Mouse (Mus musculus) 3134 (cell line): Measurements from ENCODE around the gene Rdh12.

ENCODE experiments used
- DNase-seq: peaks from one replicate; pipeline ENCODE4 v3.0.0-alpha.2; 2011; ENCODE audit warnings: low spot score; ENCODE audit not compliant: insufficient read length; ENCODE audit errors: extremely low read depth

The Rdh12 gene

DNA sequence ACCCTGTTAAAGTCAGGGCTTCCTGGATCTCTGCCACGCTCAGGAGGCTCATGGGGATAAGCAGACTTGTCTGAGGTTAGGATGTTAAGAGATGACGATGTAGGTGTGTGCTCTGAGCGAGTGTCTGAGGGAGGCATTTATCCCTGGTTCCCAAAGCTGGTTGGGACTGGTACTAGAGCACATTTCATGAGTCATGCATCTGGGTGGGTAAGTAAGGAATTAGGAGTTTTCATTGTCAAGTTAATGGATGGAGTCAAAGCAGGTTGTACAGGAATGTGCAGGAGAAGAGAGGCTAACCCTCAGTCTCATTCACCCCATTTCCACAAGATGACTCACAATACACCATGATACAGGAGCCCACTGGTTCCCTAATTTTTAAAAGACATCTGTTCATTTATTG is 39.4 kb downstream of the Rdh12 start:
- no peak for DNase-seq

DNA sequence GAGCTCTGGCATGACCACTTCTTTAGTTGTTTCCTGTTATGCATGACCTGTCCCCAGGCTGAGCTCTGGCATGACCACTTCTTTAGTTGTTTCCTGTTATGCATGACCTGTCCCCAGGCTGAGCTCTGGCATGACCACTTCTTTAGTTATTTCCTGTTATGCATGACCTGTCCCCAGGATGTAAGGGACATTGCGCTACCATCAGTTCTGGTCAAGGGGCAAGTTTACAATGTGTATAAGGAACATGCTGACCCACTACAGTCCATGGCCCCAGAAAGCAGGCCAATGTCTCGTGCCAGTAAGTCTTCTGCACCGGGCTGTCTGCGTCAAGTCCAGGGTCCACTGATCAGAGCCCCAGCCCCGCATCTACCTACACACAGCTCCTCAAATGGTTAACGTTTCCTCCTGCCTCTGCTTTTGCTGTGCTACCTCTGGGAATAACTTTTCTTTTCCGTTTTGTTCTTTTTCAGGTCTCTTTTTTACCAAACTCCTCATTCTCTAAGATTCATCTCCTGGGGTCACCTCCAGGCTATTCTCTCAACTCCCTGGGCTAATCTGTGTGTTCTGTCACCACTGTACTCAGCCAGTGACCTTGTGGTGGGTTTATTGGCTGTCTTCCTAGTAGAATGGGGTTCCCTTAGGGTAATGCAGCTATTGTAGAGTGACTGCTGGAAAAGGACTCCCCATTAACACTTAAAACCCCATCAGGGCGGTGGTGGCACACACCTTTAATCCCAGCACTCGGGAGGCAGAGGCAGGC is 44.8 kb downstream of the Rdh12 start:
- no peak for DNase-seq

DNA sequence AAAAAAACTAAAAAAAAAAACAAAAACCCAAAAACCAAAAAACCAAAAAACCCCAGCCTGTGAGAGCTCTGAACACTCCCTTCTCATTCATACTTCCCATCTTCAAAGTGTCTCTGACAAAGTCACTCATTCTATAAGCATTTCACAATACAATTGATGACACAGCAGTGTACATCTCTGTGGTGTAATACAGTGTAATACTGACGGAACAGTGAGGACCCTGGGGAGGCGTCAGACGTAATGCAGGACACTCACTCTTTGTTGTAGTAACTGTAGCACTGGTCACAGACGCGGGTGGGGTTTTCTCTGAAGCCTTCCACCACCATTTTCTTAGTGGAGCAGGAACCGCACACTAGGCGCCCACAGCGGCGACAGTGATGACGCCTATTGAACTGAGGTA is 46.3 kb downstream of the Rdh12 start:
- no peak for DNase-seq

DNA sequence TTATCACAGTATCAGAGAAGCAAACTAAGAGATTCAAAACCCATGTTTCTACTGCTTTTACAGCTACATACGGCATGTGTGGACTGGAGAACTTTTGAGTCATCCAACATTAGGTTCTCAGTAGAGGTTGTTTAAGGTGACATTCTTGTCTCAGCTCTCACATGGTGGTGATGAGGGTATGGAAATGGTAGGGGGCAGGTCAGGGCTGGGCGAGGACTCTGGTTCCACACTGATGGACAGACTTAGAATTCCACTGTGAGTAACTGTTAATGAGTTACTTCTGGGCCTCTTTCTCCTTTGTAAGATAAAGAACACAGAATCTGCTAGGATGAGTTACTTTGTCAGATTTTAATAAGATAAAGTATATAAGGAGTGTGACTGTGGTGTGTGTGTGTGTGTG is 51.4 kb downstream of the Rdh12 start:
- no peak for DNase-seq

DNA sequence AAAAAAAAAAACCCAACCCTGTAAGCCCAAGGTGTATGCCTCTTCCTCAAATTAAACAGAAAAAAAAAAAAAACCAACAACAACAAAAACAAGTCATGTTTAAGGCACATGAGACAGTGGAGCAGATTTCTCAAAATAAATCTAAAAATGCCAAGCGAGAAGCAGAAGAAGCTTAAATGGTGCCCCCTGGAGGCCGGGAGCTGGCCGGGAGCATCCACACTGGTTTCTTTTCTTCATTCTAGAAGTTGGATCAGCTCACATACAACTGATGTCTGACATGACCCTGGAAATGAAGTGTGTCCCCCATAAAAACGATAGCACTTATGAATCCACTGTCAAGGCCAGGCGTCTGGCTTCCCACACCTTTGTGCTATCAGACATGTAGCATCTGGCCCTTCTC is 52.3 kb downstream of the Rdh12 start:
- no peak for DNase-seq
